Mouse (Mus musculus): ENCODE results near the gene Cbx1. TPM values are rescaled to one million over a fixed set of nuclear protein-coding genes. Genes with fewer than 3 reads are reported as not detected.

Gene Cbx1
- total and polyA plus RNA-seq, 3 experiments = 132 to 368 (median 152) TPM

DNA sequence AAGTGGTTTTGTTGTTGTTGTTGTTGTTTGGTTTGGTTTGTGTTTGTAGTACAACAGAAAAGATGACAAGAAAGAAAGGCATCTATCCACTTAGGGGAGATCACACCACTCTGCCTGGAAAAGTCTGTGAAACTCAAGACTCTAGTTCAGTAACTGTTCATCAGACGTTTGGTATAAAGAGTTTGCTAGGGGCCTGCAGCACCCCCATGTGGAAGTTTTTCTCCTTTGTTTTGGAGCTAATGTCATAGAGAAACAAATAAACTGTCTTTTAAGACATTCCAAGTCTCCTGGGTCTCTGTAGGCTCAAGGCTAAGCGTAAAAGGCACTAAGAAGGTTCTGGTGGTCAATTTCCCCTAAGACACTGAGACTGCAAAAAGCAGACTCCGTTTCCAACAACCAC, 12.9 kb upstream of the Cbx1 start:
- peaks cover 3 to 6% of the 10 kb centered on the region in 2 experiments; a peak in 3 of 4 replicates for H3K36me3 ChIP-seq (ENCODE audit: control insufficient read depth in 1 of 2, insufficient read depth in 2 of 2, low read length in 2 of 2)
- H3K27me3 ChIP-seq (ENCODE audit: control insufficient read depth in 1 of 2, insufficient read depth in 2 of 2, low read length in 2 of 2) = no peaks in the 10 kb centered on the region
- no peak overlapping the region for H3K27ac ChIP-seq (ENCODE audit: control insufficient read depth, low read depth, low read length)
- no peak overlapping the region for H3K4me3 ChIP-seq (ENCODE audit: control insufficient read depth in 1 of 2, insufficient read depth in 1 of 2, low read depth in 2 of 2, low read length in 2 of 2)
- peaks cover 7% of the 10 kb centered on the region for H3K79me2 ChIP-seq (ENCODE audit: control insufficient read depth, insufficient read depth, low read length, poor library complexity)
- peak; percentile 32 for DNase-seq (ENCODE audit: low read depth, low spot score)
- peaks cover 0 to 2% of the 10 kb centered on the region in 2 experiments; a peak in 2 of 4 replicates for H3K4me1 ChIP-seq (ENCODE audit: control insufficient read depth in 1 of 2, insufficient read depth in 2 of 2, low read length in 2 of 2)
- no peak overlapping the region for H3K9ac ChIP-seq (ENCODE audit: control insufficient read depth, low read depth, low read length, poor library complexity, severe bottlenecking)
- TF ChIP-seq MYB (IDR thresholded peaks at IDR 0.05; ENCODE audit: low read depth, low read length) (no peak), SMC3 (IDR thresholded peaks at IDR 0.05; ENCODE audit: low read depth, low read length) (peak; percentile 13; the same call in 1 of the 2 replicates), TBP (IDR thresholded peaks at IDR 0.05; ENCODE audit: low read depth, low read length) (no peak), USF2 (IDR thresholded peaks at IDR 0.05; ENCODE audit: borderline replicate concordance in 1 of 2, insufficient read depth in 1 of 2, low read depth in 1 of 2, low read length in 2 of 2) (no peak), CTCF (IDR thresholded peaks at IDR 0.05 in 2 of 3, conservative IDR thresholded peaks at IDR 0.05 in 1 of 3; ENCODE audit: control insufficient read depth in 1 of 3, insufficient read depth in 1 of 3, low read depth in 2 of 3, low read length in 3 of 3, poor library complexity in 1 of 3, severe bottlenecking in 1 of 3) (peak in 2 of 3 experiments; percentile 10 to 33; a peak in 2 of 6 replicates), KAT2A (conservative IDR thresholded peaks at IDR 0.05; ENCODE audit: low read depth, low read length) (no peak)
- H3K9me3 ChIP-seq (replicated peaks; ENCODE audit: insufficient read depth, low read length) = no peaks in the 10 kb centered on the region

DNA sequence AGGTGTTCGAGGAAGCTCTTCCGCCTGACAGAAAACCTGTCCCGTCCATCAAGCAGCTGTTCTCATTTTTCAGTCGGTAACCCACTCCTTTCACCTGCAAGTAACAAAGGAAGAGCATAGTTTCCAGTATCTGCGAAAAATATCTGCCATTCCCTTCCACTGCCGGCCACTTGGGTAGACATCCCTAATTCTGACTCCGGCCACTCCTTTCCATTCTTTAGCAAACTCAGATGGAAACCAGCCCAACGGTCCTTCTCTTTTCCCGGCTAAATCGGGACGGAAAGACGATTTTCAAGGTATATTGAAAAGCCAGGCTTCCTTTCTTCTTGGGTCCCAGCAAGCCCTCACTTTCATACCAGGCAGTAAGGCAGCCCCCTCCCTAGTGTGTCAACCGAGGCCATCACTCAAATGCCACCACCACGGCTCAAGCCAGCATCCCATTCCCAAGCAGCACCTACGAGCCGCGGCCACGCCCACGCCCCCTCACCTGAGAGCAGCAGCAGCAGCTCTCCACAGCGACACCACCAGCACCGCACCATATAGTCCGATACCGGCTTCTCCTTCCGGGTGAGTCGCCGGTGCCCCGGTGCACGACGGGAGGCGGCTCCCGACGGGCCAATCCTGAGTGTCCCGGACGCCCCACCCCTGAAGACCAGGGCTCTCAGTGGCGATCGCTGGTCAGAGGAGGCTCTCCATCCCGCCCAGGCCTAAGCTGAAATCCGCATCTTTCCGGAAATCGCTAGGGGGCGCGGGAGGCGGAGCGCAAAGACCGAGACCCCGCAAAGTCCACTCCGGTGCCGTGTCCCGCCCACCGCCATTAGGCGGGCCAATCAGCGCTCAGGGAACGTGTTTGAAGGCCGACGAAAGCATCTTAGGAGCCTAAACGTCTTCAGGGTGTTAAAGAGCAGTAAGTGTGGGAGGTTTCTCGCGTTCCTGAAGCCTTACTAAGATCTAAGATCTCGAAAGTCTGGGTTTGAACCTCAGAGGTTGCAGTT, 11.7 kb upstream of the Cbx1 start, which contains the start of gene Snx11:
TSS of gene Snx11 (minus strand) at position 592 of the 995 bp plus-strand sequence.
- no peaks in the 10 kb centered on the region for H3K27me3 ChIP-seq (ENCODE audit: control insufficient read depth in 1 of 2, insufficient read depth in 2 of 2, low read length in 2 of 2)
- H3K9ac ChIP-seq (ENCODE audit: control insufficient read depth, low read depth, low read length, poor library complexity, severe bottlenecking) = peak within 1 kb of the TSS; percentile 76
- H3K36me3 ChIP-seq (ENCODE audit: control insufficient read depth in 1 of 2, insufficient read depth in 2 of 2, low read length in 2 of 2) = peaks cover 3 to 8% of the 10 kb centered on the region in 2 experiments
- peak within 1 kb of the TSS; percentile 63 to 83 for H3K4me3 ChIP-seq (ENCODE audit: control insufficient read depth in 1 of 2, insufficient read depth in 1 of 2, low read depth in 2 of 2, low read length in 2 of 2)
- H3K27ac ChIP-seq (ENCODE audit: control insufficient read depth, low read depth, low read length) = peak within 1 kb of the TSS; percentile 88
- no peaks in the 10 kb centered on the region for H3K9me3 ChIP-seq (replicated peaks; ENCODE audit: insufficient read depth, low read length)
- peaks cover 0 to 4% of the 10 kb centered on the region in 2 experiments; a peak in 3 of 4 replicates for H3K4me1 ChIP-seq (ENCODE audit: control insufficient read depth in 1 of 2, insufficient read depth in 2 of 2, low read length in 2 of 2)
- DNase-seq (ENCODE audit: low read depth, low spot score) = peak; percentile 100
- peaks cover 7% of the 10 kb centered on the region for H3K79me2 ChIP-seq (ENCODE audit: control insufficient read depth, insufficient read depth, low read length, poor library complexity)
- peak; percentile 47 for TF ChIP-seq TCF12 (IDR thresholded peaks at IDR 0.05; ENCODE audit: low read depth, low read length)
- no peak for TF ChIP-seq RCOR1 (IDR thresholded peaks at IDR 0.05; ENCODE audit: low read depth, low read length)
- TF ChIP-seq POLR2A (IDR thresholded peaks at IDR 0.05; ENCODE audit: control insufficient read depth in 1 of 2, insufficient read depth in 1 of 2, low read depth in 1 of 2, low read length in 2 of 2, poor library complexity in 1 of 2) = peak; percentile 74 to 92
- TF ChIP-seq POLR2AphosphoS5 (IDR thresholded peaks at IDR 0.05; ENCODE audit: borderline replicate concordance, low read depth, low read length) = no peak
- TF ChIP-seq ELF1 (IDR thresholded peaks at IDR 0.05; ENCODE audit: low read depth, low read length) = peak; percentile 95
- TF ChIP-seq MYC (IDR thresholded peaks at IDR 0.05; ENCODE audit: low read depth, low read length) = no peak
- no peak for TF ChIP-seq MEF2A (IDR thresholded peaks at IDR 0.05; ENCODE audit: extremely low read depth, insufficient replicate concordance, low read depth, low read length, poor library complexity, severe bottlenecking)
- TF ChIP-seq GABPA (IDR thresholded peaks at IDR 0.05; ENCODE audit: low read depth, low read length) = no peak
- TF ChIP-seq KAT2A (conservative IDR thresholded peaks at IDR 0.05; ENCODE audit: low read depth, low read length) = peak; percentile 79; the same call in 1 of the 2 replicates
- TF ChIP-seq MYB (IDR thresholded peaks at IDR 0.05; ENCODE audit: low read depth, low read length) = no peak
- no peak for TF ChIP-seq TAL1 (IDR thresholded peaks at IDR 0.05; ENCODE audit: low read length)
- TF ChIP-seq UBTF (IDR thresholded peaks at IDR 0.05; ENCODE audit: borderline replicate concordance, insufficient read depth, low read depth, low read length) = no peak
- no peak for TF ChIP-seq ZC3H11A (IDR thresholded peaks at IDR 0.05; ENCODE audit: low read depth, low read length)
- TF ChIP-seq MAX (IDR thresholded peaks at IDR 0.05; ENCODE audit: low read length) = peak; percentile 25; the same call in 1 of the 2 replicates
- no peak; the same call in 1 of the 2 replicates for TF ChIP-seq BHLHE40 (IDR thresholded peaks at IDR 0.05; ENCODE audit: borderline replicate concordance, low read depth, low read length)
- 0 out of 2 replicates have a peak, but pooled peaks have one; percentile 60 for TF ChIP-seq CHD1 (IDR thresholded peaks at IDR 0.05; ENCODE audit: low read depth, low read length)
- 0 out of 2 replicates have a peak, but pooled peaks have one; percentile 9 for TF ChIP-seq E2F4 (IDR thresholded peaks at IDR 0.05; ENCODE audit: borderline replicate concordance, low read depth, low read length)
- TF ChIP-seq POLR2AphosphoS2 (IDR thresholded peaks at IDR 0.05; ENCODE audit: low read length) = peak; percentile 91; the same call in 1 of the 2 replicates
- TF ChIP-seq USF2 (IDR thresholded peaks at IDR 0.05; ENCODE audit: borderline replicate concordance in 1 of 2, insufficient read depth in 1 of 2, low read depth in 1 of 2, low read length in 2 of 2) = no peak
- TF ChIP-seq MXI1 (IDR thresholded peaks at IDR 0.05; ENCODE audit: low read depth, low read length) = peak; percentile 91
- TF ChIP-seq SMC3 (IDR thresholded peaks at IDR 0.05; ENCODE audit: low read depth, low read length) = peak; percentile 18; the same call in 1 of the 2 replicates
- TF ChIP-seq JUND (IDR thresholded peaks at IDR 0.05; ENCODE audit: low read depth, low read length) = no peak
- peak; percentile 56; the same call in 1 of the 2 replicates for TF ChIP-seq ETS1 (IDR thresholded peaks at IDR 0.05; ENCODE audit: low read depth, low read length)
- TF ChIP-seq TBP (IDR thresholded peaks at IDR 0.05; ENCODE audit: low read depth, low read length) = peak; percentile 61
- peak; percentile 94 for TF ChIP-seq HCFC1 (IDR thresholded peaks at IDR 0.05; ENCODE audit: low read depth, low read length)

Data from MEL (cell line).